ENCODE assay signal across 7 mouse cellular contexts in genomic region chr12:99641278-99641677, GRCm38 (mm10).
DNase-seq lines count a peak whose midpoint lies in the region; ATAC-seq and TF ChIP-seq lines count a peak whose summit lies in the region.

No protein-coding gene starts in this region.

- H3K4me1 ChIP-seq in forebrain, embryonic 13.5 days: peaks cover 20% of the 10 kb centered on the region
- H3K4me1 ChIP-seq in intestine, postnatal 0 days (replicated peaks; ENCODE audit: control insufficient read depth, insufficient read depth, low read length): no peaks in the 10 kb centered on the region
- peaks cover 21% of the 10 kb centered on the region for H3K4me1 ChIP-seq in midbrain, embryonic 13.5 days (replicated peaks)

- peak overlapping the region; percentile 65; the same call in 1 of the 2 replicates for H3K27ac ChIP-seq in forebrain, embryonic 13.5 days
- H3K27ac ChIP-seq in intestine, postnatal 0 days (ENCODE audit: low read depth, low read length): no peak overlapping the region
- no peak overlapping the region for H3K27ac ChIP-seq in midbrain, embryonic 13.5 days

- no peaks in the 10 kb centered on the region for H3K36me3 ChIP-seq in forebrain, embryonic 13.5 days (ENCODE audit: poor library complexity, severe bottlenecking)
- H3K36me3 ChIP-seq in intestine, postnatal 0 days (ENCODE audit: control insufficient read depth, insufficient read depth): no peaks in the 10 kb centered on the region
- no peaks in the 10 kb centered on the region for H3K36me3 ChIP-seq in midbrain, embryonic 13.5 days
- peaks cover 7% of the 10 kb centered on the region for H3K36me3 ChIP-seq in splenic B cell, adult 2 months (ENCODE audit: control insufficient read depth, insufficient read depth, low read length, poor library complexity, severe bottlenecking)

- no peaks in the 10 kb centered on the region for H3K27me3 ChIP-seq in forebrain, embryonic 13.5 days
- no peaks in the 10 kb centered on the region for H3K27me3 ChIP-seq in intestine, postnatal 0 days (replicated peaks; ENCODE audit: control insufficient read depth, insufficient read depth, low read length)
- H3K27me3 ChIP-seq in midbrain, embryonic 13.5 days: no peaks in the 10 kb centered on the region
- no peaks in the 10 kb centered on the region for H3K27me3 ChIP-seq in splenic B cell, adult 2 months (ENCODE audit: control insufficient read depth, insufficient read depth, low read length, poor library complexity, severe bottlenecking)

- H3K4me3 ChIP-seq in forebrain, embryonic 13.5 days: peak overlapping the region; percentile 29
- no peak overlapping the region for H3K4me3 ChIP-seq in intestine, postnatal 0 days (ENCODE audit: low read depth, low read length)
- H3K4me3 ChIP-seq in midbrain, embryonic 13.5 days (replicated peaks): peak overlapping the region; percentile 29

- TF ChIP-seq CTCF in intestine, postnatal 0 days (IDR thresholded peaks at IDR 0.05; ENCODE audit: low read depth): no peak

- intact Hi-C loops in gastrocnemius, postnatal 36 days (cut with DNase I): no loop called here

- H3K4me2 ChIP-seq in forebrain, embryonic 13.5 days: peak overlapping the region; percentile 61
- peak overlapping the region; percentile 24; the same call in 1 of the 2 replicates for H3K4me2 ChIP-seq in intestine, postnatal 0 days (replicated peaks; ENCODE audit: low read depth)
- H3K4me2 ChIP-seq in midbrain, embryonic 13.5 days (replicated peaks): peak overlapping the region; percentile 54

- H3K9ac ChIP-seq in forebrain, embryonic 13.5 days: peak overlapping the region; percentile 41; the same call in 1 of the 2 replicates
- no peak overlapping the region for H3K9ac ChIP-seq in intestine, postnatal 0 days (ENCODE audit: low read depth, low read length)
- 0 out of 2 replicates have a peak overlapping the region, but pooled peaks have one; percentile 37 for H3K9ac ChIP-seq in midbrain, embryonic 13.5 days (replicated peaks)

- ATAC-seq in forebrain, embryonic 13.5 days: no peak
- no peak for ATAC-seq in intestine, postnatal 0 days
- no peak for ATAC-seq in midbrain, embryonic 13.5 days

- peaks cover 29% of the 10 kb centered on the region for H3K9me3 ChIP-seq in forebrain, embryonic 13.5 days (replicated peaks)
- H3K9me3 ChIP-seq in intestine, postnatal 0 days (ENCODE audit: control insufficient read depth): 0 out of 2 replicates have a peak, but pooled peaks cover 12% of the 10 kb centered on the region
- H3K9me3 ChIP-seq in midbrain, embryonic 13.5 days: peaks cover 13% of the 10 kb centered on the region

- WGBS in forebrain, embryonic 13.5 days: 21% methylated on average over 8 of the region's 9 CpGs
- WGBS in intestine, postnatal 0 days: 61% methylated on average over 7 of the region's 9 CpGs
- WGBS in midbrain, embryonic 13.5 days: 32% methylated on average over 7 of the region's 9 CpGs

- peak; percentile 5 for DNase-seq in testis, postnatal 10 days (ENCODE audit: low spot score)
- no peak for DNase-seq in testis, postnatal 14 days (ENCODE audit: low spot score)
- DNase-seq in splenic B cell, adult 2 months (ENCODE audit: low read depth, low spot score): peak; percentile 84
- DNase-seq in gastrocnemius, postnatal 36 days: no peak

Comparison
In these comparisons a context has a peak if more than half of its experiments do, and no peak if none do; other contexts are left out.
1. DNase-seq: peak in testis, postnatal 10 days (single experiment) and splenic B cell, adult 2 months (single experiment); none in testis, postnatal 14 days (single experiment) and gastrocnemius, postnatal 36 days (0 of 2).
2. Peak in every context shown above with its lines, with median percentiles within 50 percentile points of each other: H3K4me2 ChIP-seq.